Mouse (Mus musculus) embryonic facial prominence, embryonic 13.5 days (tissue): ENCODE data around the gene Cgnl1. TPM values are rescaled to one million over a fixed set of nuclear protein-coding genes. Genes with fewer than 3 reads are reported as not detected.

Source experiments
- ATAC-seq: fragments of 200-750 bp; cut with Nextera tagmentation; 2 replicates; pipeline ENCODE4 v1.8.0; 2017; ENCODE audit warnings: low read depth; ENCODE audit not compliant: insufficient number of reproducible peaks, insufficient read depth, low FRiP score, low TSS enrichment
- H3K27ac ChIP-seq: fragments of 300-500 bp; sonication (generic); 2 replicates; pipeline ENCODE4 v1.5.1; 2015; ENCODE audit warnings: moderate library complexity, mild to moderate bottlenecking, inconsistent platforms
- H3K27me3 ChIP-seq: fragments of 300-500 bp; sonication (generic); 2 replicates; pipeline ENCODE4 v1.6.1; 2015; ENCODE audit warnings: mild to moderate bottlenecking, inconsistent platforms
- H3K36me3 ChIP-seq: fragments of 300-500 bp; sonication (generic); 2 replicates; pipeline ENCODE4 v1.6.1; 2015; ENCODE audit warnings: mild to moderate bottlenecking, inconsistent platforms
- H3K4me1 ChIP-seq: fragments of 300-500 bp; sonication (generic); 2 replicates; pipeline ENCODE4 v1.6.1; 2015; ENCODE audit warnings: inconsistent platforms
- H3K4me2 ChIP-seq: fragments of 300-500 bp; sonication (generic); 2 replicates; pipeline ENCODE4 v1.6.1; 2015; ENCODE audit warnings: moderate library complexity, mild to moderate bottlenecking, inconsistent platforms
- H3K4me3 ChIP-seq: fragments of 300-500 bp; sonication (generic); 2 replicates; pipeline ENCODE4 v1.5.1; 2015; ENCODE audit warnings: mild to moderate bottlenecking, inconsistent platforms
- H3K9ac ChIP-seq: fragments of 300-500 bp; sonication (generic); 2 replicates; pipeline ENCODE4 v1.6.1; 2015; ENCODE audit warnings: mild to moderate bottlenecking, inconsistent platforms
- H3K9me3 ChIP-seq: fragments of 300-500 bp; sonication (generic); 2 replicates; pipeline ENCODE4 v1.6.1; 2016; ENCODE audit warnings: inconsistent platforms
- WGBS: fragments of 180-500 bp; shearing (Covaris S2); methylation state at CpG from one replicate; pipeline ENCODE4 v1.1.7; 2015; ENCODE audit warnings: mixed read lengths; 5-methylcytosine and 5-hydroxymethylcytosine counted together
- polyA plus RNA-seq: library from polyadenylated mRNA; unstranded; fragments of >200 nt; fragmentation: Nextera tagmentation; extraction: Ambion mirVana; gene quantifications from 2 replicates; pipeline ENCODE4 v1.2.1, GENCODE M21; 2015

Gene Cgnl1
- polyA plus RNA-seq, 1 experiment from 2014 or later = 9.7 TPM

DNA sequence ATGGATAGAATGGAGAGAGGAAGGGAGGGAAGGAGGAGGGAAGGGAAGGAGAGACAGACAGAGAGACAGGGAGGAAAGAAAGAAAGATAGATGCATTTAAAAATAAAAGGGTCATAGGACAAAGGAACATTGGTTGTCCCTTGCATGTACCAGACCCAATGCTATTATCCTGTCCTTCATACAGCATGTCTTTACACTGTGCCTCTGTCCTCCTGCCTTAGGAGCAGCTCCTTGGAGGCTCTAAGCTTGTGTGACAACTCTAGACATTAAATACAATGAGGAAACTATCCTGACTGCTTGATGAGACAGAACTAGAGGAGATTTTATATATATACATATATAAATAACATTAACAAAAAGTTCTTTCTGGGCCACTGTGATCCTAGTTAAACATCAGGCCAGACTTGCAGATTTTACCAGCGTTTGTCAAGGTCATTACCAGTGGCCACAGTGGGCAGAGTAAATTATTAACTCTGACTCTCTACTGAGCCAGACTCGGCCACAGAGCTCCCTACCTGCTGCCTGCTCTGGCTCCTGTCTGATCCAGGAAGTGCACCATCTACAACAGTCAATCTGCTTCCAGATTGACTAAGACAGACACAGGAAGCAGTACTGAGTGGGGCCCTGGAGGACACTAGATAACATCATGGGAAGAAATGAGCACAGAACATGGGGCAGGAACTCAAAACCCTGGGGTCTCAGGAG lies 81.9 kb downstream of the Cgnl1 start:
- Histone ChIP-seq H3K4me1 (0 out of 2 replicates have a peak, but pooled peaks cover 4% of the 10 kb centered on the region), H3K36me3 (no peaks in the 10 kb centered on the region), H3K27me3 (no peaks in the 10 kb centered on the region), H3K27ac (no peak overlapping the region), H3K9ac (no peak overlapping the region), H3K4me2 (no peak overlapping the region), H3K9me3 (no peaks in the 10 kb centered on the region), H3K4me3 (no peak overlapping the region)
- 74% methylated on average over 2 of the region's 2 CpGs for WGBS
- ATAC-seq = no peak

DNA sequence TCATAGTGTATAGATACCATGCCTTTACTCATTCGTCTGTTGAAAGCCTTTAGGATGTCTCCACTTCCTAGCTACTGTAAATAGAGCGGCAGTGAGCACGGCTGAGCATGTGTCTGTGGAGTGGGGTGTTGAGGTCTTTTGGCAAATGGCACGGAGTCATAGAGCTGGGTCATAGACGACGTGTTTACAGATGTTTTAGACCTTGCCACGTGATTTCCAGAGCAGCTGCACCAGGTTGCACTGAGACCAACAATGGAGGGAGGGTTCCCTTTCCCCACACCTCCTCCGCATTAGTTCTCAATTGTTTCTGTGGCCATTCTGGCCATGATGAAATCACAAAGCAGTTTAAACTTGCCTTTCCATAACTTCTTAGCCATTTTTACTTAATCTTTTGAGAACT lies 84.9 kb downstream of the Cgnl1 start:
- no peaks in the 10 kb centered on the region for H3K9me3 ChIP-seq
- no peak overlapping the region for H3K27ac ChIP-seq
- H3K4me3 ChIP-seq = no peak overlapping the region
- H3K27me3 ChIP-seq = no peaks in the 10 kb centered on the region
- H3K4me1 ChIP-seq = no peaks in the 10 kb centered on the region
- H3K36me3 ChIP-seq = no peaks in the 10 kb centered on the region
- 85% methylated on average over 8 of the region's 8 CpGs for WGBS
- no peak overlapping the region for H3K9ac ChIP-seq
- H3K4me2 ChIP-seq = no peak overlapping the region
- no peak for ATAC-seq

DNA sequence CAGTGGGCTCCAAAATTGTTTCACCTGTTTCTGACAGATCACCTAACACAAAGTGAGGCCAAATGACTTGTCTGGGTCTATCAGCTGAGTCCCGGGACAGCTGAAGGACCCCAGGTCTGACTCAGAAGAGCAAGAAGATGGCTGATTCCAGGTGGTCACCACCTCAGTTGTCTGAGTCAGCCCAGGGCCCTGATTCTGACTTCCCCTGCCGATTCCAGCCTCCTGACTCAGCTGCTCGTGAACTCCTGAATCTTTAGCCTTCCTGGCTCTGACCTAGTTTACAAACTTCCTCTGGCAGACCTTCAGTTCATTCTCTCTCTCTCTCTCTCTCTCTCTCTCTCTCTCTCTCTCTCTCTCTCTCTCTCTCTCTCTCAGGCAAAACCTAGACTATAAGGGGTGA lies 86.6 kb downstream of the Cgnl1 start:
- WGBS = 80% methylated on average over 3 of the region's 3 CpGs
- Histone ChIP-seq H3K4me2 (no peak overlapping the region), H3K4me1 (peaks cover 3% of the 10 kb centered on the region), H3K9ac (no peak overlapping the region), H3K9me3 (no peaks in the 10 kb centered on the region), H3K27me3 (no peaks in the 10 kb centered on the region), H3K36me3 (no peaks in the 10 kb centered on the region), H3K4me3 (no peak overlapping the region), H3K27ac (no peak overlapping the region)
- ATAC-seq = no peak

DNA sequence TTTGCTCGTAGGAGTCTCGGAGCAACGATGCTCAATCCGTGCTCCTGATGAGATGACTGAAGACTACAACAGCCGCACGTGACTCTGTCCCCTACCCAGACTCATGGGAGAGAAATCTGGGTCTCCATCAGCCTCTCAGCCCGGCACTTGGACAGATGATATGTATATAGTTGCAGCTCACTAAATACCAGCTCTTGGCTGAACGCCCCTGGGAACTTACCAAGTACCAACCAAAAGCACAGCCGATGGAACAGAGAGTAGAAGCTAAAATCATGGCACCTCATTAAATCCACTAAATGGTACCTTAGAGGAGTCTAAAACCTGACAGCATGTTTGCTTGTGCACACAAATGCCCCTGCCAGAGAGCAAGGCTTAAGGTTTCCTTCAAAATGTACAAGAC lies 91.0 kb downstream of the Cgnl1 start:
- H3K27me3 ChIP-seq = no peaks in the 10 kb centered on the region
- no peaks in the 10 kb centered on the region for H3K36me3 ChIP-seq
- peaks cover 20% of the 10 kb centered on the region for H3K4me1 ChIP-seq
- H3K27ac ChIP-seq = no peak overlapping the region
- no peaks in the 10 kb centered on the region for H3K9me3 ChIP-seq
- 90% methylated on average over 9 of the region's 9 CpGs for WGBS
- H3K4me3 ChIP-seq = no peak overlapping the region
- no peak overlapping the region for H3K4me2 ChIP-seq
- H3K9ac ChIP-seq = no peak overlapping the region
- ATAC-seq = no peak

DNA sequence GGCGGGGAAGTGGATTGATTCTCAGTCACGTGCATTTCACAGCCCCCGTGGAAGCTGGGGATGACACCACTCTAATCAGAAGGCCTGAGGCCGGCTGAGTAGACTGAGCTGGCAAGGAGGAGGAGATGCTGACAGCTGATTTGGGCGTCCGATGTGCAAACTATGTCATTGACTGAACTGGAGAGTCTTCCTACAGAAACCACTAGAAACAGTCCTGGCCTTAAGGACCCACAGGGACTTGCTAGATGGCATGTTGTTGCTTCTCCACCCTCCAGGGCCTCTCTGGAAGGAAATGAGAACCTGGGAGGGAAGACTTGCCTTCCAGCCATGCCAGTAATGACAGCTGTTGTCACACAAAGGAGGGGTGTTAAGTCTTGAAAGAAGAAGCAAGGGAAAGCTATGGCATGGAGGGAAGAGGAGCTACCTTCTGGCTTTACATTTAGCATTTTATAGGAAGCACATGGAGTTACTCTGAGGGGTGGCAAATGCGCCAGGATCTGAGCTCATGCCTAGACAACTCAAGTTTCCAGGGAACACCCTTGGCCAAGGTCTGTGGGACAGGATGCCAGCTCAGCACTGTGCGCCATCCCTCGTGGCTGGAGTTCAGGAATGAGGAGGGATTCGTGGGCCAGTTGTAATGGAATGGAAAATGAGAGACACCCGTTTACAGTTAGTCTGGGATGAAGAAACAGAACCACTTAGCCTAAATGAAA lies 92.1 kb downstream of the Cgnl1 start:
- H3K4me2 ChIP-seq = no peak overlapping the region
- 54% methylated on average over 11 of the region's 11 CpGs for WGBS
- no peaks in the 10 kb centered on the region for H3K27me3 ChIP-seq
- peaks cover 20% of the 10 kb centered on the region for H3K4me1 ChIP-seq
- no peak; the same call in 1 of the 2 replicates for ATAC-seq
- H3K27ac ChIP-seq = peak overlapping the region; percentile 84; the same call in 1 of the 2 replicates
- no peaks in the 10 kb centered on the region for H3K9me3 ChIP-seq
- no peak overlapping the region for H3K9ac ChIP-seq
- no peaks in the 10 kb centered on the region for H3K36me3 ChIP-seq
- H3K4me3 ChIP-seq = no peak overlapping the region

DNA sequence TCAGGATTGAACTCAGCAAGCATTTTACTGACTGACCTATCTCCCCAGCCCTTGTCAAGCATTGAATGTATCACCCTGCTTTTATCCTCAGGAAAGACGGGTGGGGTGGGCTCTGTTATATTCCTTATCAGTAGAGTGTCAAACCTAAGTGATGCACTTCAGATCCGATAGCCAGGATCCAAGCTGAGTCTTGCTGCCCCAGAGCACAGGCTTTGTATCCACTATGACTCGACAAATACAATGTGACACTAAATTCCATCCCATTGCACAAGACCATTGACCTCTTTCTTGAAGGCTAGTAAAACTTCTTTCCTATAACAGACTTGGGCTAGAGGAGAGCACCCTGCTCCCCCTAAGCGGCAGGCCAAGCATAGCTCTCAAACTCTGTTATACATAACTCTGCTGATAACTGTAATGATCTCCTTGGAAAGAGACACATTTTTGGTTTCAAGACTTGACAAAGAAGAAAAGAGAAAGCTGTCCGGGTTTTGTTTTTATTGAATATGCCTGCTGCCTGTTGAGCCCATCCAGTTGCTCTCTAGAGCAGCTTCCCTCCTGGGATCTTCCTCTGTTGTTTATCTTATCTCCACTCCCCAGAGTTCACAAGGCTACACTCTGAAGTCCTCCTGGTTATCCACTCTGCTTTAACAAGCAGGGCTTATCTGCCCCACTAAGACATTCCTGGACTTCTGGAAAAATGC lies 94.3 kb downstream of the Cgnl1 start:
- Histone ChIP-seq H3K4me1 (peaks cover 20% of the 10 kb centered on the region), H3K9me3 (0 out of 2 replicates have a peak, but pooled peaks cover 3% of the 10 kb centered on the region), H3K27ac (no peak overlapping the region), H3K4me2 (no peak overlapping the region), H3K9ac (no peak overlapping the region), H3K36me3 (0 out of 2 replicates have a peak, but pooled peaks cover 3% of the 10 kb centered on the region), H3K4me3 (no peak overlapping the region), H3K27me3 (no peaks in the 10 kb centered on the region)
- WGBS = 82% methylated on average over 5 of the region's 5 CpGs
- ATAC-seq = no peak

DNA sequence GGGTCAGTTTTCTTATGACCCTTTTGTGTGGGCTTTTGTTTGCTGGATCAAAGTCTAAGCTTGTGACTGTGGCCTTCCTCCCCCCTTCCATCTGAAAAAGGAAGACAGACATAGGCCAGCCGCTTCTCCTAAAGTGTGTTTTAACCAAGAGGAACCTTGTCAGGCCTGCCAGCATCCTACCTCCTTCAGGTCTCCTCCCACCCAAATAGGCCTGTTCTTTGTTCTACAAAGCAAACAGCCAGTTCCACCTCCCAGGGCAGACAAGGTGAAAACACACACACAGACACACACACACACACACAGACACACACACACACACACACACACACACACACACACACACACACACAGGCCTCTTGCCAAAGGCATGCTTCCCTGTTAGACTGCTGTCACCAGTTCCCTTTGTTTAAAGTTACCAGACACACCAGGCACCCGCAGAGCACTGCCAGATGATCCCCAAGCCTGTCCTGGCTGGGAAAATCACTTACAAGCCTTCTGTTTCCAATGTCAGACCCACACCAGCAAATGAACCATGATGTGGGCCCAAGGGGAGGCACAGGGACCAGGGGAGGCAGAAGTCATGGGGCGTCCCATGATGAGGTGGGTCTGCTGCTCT lies 95.5 kb downstream of the Cgnl1 start:
- Histone ChIP-seq H3K4me2 (no peak overlapping the region), H3K36me3 (0 out of 2 replicates have a peak, but pooled peaks cover 3% of the 10 kb centered on the region), H3K27ac (peak overlapping the region; percentile 41), H3K9me3 (0 out of 2 replicates have a peak, but pooled peaks cover 3% of the 10 kb centered on the region), H3K4me3 (no peak overlapping the region), H3K9ac (no peak overlapping the region), H3K27me3 (no peaks in the 10 kb centered on the region), H3K4me1 (peaks cover 20% of the 10 kb centered on the region)
- no peak for ATAC-seq
- 51% methylated on average over 3 of the region's 3 CpGs for WGBS

DNA sequence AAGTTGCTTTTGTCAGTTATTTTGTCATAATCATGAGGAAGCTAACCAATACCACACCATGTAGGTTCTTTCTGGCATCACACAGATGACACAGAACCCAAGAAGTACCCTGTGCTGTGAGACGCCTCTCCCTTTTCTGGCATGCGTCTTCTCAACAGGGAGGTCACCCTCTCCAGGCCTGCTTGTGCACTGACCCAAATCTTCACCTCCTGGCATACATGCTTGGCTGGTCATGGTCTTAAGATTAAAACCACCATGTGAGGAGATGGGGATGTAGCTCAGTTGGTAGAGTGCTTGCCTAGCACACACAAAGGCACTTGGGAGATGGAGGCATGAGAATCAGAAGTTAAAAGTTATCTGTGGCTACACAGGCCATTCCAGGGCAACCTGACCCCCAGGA lies 96.2 kb downstream of the Cgnl1 start:
- H3K36me3 ChIP-seq = 0 out of 2 replicates have a peak, but pooled peaks cover 3% of the 10 kb centered on the region
- ATAC-seq = no peak
- H3K27me3 ChIP-seq = no peaks in the 10 kb centered on the region
- H3K27ac ChIP-seq = no peak overlapping the region
- 97% methylated on average over 2 of the region's 2 CpGs for WGBS
- no peak overlapping the region for H3K4me3 ChIP-seq
- H3K4me2 ChIP-seq = no peak overlapping the region
- 0 out of 2 replicates have a peak, but pooled peaks cover 3% of the 10 kb centered on the region for H3K9me3 ChIP-seq
- no peak overlapping the region for H3K9ac ChIP-seq
- H3K4me1 ChIP-seq = peaks cover 20% of the 10 kb centered on the region

DNA sequence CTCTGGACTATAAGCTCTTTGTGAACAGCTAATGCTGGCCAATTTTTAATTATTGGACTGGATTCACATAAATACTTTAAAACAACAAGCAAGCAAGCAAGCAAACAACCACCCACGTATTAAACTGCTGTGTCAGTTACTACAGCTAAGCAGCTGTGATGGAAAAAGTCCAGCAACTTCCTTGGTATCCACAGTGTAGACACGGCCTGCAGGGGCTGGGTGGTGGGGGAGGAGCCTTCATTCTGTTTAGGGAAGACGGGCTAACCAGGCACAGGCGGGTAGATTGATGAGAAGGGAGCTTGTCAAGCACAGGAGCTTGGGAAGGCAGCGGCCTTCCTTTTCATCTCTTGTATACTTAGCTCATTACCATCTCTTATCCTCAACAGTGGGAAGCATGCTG lies 96.9 kb downstream of the Cgnl1 start:
- no peak overlapping the region for H3K4me3 ChIP-seq
- 0 out of 2 replicates have a peak, but pooled peaks cover 3% of the 10 kb centered on the region for H3K9me3 ChIP-seq
- H3K27ac ChIP-seq = no peak overlapping the region
- H3K9ac ChIP-seq = no peak overlapping the region
- 0 out of 2 replicates have a peak, but pooled peaks cover 3% of the 10 kb centered on the region for H3K36me3 ChIP-seq
- 57% methylated on average over 5 of the region's 5 CpGs for WGBS
- H3K4me1 ChIP-seq = peaks cover 14% of the 10 kb centered on the region
- no peaks in the 10 kb centered on the region for H3K27me3 ChIP-seq
- no peak for ATAC-seq
- no peak overlapping the region for H3K4me2 ChIP-seq

DNA sequence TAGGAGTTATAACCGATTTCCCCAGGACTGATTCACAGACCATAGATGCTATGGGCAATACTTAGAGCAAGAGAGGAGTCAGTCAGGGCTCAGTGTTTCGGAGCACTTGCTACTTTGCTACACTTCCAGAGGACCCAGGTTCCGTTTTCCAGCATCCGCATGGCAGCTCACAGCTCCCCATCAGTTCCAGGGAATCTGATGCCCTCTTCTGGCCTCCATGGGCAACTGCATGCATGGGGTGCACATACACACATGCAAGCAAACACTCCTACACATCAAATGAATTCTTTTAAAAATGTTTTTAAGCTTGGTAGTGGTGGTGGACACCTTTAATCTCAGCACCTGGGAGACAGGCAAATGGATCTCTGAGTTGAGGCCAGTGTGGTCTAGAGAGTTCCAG lies 98.9 kb downstream of the Cgnl1 start:
- 0 out of 2 replicates have a peak, but pooled peaks cover 3% of the 10 kb centered on the region for H3K9me3 ChIP-seq
- ATAC-seq = no peak
- H3K27ac ChIP-seq = no peak overlapping the region
- no peak overlapping the region for H3K9ac ChIP-seq
- H3K4me2 ChIP-seq = no peak overlapping the region
- H3K27me3 ChIP-seq = no peaks in the 10 kb centered on the region
- 93% methylated on average over 4 of the region's 4 CpGs for WGBS
- peaks cover 4% of the 10 kb centered on the region; the same call in 1 of the 2 replicates for H3K4me1 ChIP-seq
- H3K36me3 ChIP-seq = 0 out of 2 replicates have a peak, but pooled peaks cover 3% of the 10 kb centered on the region
- no peak overlapping the region for H3K4me3 ChIP-seq

DNA sequence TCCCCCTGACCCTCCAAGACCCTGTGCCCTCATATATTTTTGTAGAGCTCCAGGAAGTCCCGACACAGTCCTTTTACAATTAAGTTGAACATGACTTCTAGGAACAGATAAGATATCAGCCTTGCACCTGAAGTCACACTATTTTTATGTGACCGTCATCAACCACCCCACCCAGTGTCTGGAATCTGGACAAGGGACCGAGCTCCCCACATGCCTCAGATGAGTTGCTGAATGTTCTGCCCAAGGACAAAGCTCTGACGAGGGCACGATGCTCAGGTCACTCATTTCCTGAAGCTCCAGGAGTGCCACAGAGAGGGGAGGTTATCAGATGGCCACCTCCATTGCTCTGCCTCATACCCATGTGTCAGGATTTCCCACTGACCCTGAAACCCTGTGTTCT lies 100.7 kb downstream of the Cgnl1 start:
- H3K36me3 ChIP-seq = 0 out of 2 replicates have a peak, but pooled peaks cover 3% of the 10 kb centered on the region
- no peaks in the 10 kb centered on the region for H3K27me3 ChIP-seq
- no peak overlapping the region for H3K9ac ChIP-seq
- no peak overlapping the region for H3K4me2 ChIP-seq
- no peak overlapping the region for H3K27ac ChIP-seq
- no peak for ATAC-seq
- 75% methylated on average over 5 of the region's 5 CpGs for WGBS
- H3K4me1 ChIP-seq = 0 out of 2 replicates have a peak, but pooled peaks cover 6% of the 10 kb centered on the region
- H3K9me3 ChIP-seq = 0 out of 2 replicates have a peak, but pooled peaks cover 3% of the 10 kb centered on the region
- H3K4me3 ChIP-seq = no peak overlapping the region
